Mouse (Mus musculus): ENCODE results near the gene Kif26b. TPM values are rescaled to one million over a fixed set of nuclear protein-coding genes. Genes with fewer than 3 reads are reported as not detected.

Gene Kif26b
- polyA plus RNA-seq, 1 experiment: 0.16 TPM

- 90% methylated on average over 4 of the region's 4 CpGs for WGBS
- TF ChIP-seq POLR2A (IDR thresholded peaks at IDR 0.05; ENCODE audit: control insufficient read depth, extremely low read depth, insufficient read depth, low read length, poor library complexity): no peak
- TF ChIP-seq CTCF (IDR thresholded peaks at IDR 0.05; ENCODE audit: borderline replicate concordance, control insufficient read depth, extremely low read depth, insufficient read depth, low read length, poor library complexity): no peak
- no peaks in the 10 kb centered on the region for H3K4me1 ChIP-seq (replicated peaks; ENCODE audit: control insufficient read depth, insufficient read depth, low read length)
These were observed 240.1 kb downstream of the Kif26b start for GRCm38 (mm10) chr1:178768976-178769375.

GRCm38 (mm10) chr1:178769988-178770387 is 241.1 kb downstream of the Kif26b start:
- TF ChIP-seq POLR2A (IDR thresholded peaks at IDR 0.05; ENCODE audit: control insufficient read depth, extremely low read depth, insufficient read depth, low read length, poor library complexity) (no peak), CTCF (IDR thresholded peaks at IDR 0.05; ENCODE audit: borderline replicate concordance, control insufficient read depth, extremely low read depth, insufficient read depth, low read length, poor library complexity) (no peak)
- Histone ChIP-seq H3K27me3 (ENCODE audit: control insufficient read depth, insufficient read depth, low read length) (no peaks in the 10 kb centered on the region), H3K4me3 (ENCODE audit: control insufficient read depth, insufficient read depth, low read length) (no peak overlapping the region), H3K27ac (ENCODE audit: control insufficient read depth, insufficient read depth, low read length) (no peak overlapping the region), H3K36me3 (ENCODE audit: control insufficient read depth, insufficient read depth, low read length) (no peaks in the 10 kb centered on the region), H3K4me1 (replicated peaks; ENCODE audit: control insufficient read depth, insufficient read depth, low read length) (no peaks in the 10 kb centered on the region)
- DNase-seq: no peak
- 79% methylated on average over 6 of the region's 6 CpGs for WGBS

More at GRCm38 (mm10) chr1:178768976-178769375, 240.1 kb downstream of the Kif26b start:
- no peak overlapping the region for H3K4me3 ChIP-seq (ENCODE audit: control insufficient read depth, insufficient read depth, low read length)
- no peak overlapping the region for H3K27ac ChIP-seq (ENCODE audit: control insufficient read depth, insufficient read depth, low read length)
- H3K36me3 ChIP-seq (ENCODE audit: control insufficient read depth, insufficient read depth, low read length): no peaks in the 10 kb centered on the region
- H3K27me3 ChIP-seq (ENCODE audit: control insufficient read depth, insufficient read depth, low read length): no peaks in the 10 kb centered on the region
- DNase-seq: no peak

DNA sequence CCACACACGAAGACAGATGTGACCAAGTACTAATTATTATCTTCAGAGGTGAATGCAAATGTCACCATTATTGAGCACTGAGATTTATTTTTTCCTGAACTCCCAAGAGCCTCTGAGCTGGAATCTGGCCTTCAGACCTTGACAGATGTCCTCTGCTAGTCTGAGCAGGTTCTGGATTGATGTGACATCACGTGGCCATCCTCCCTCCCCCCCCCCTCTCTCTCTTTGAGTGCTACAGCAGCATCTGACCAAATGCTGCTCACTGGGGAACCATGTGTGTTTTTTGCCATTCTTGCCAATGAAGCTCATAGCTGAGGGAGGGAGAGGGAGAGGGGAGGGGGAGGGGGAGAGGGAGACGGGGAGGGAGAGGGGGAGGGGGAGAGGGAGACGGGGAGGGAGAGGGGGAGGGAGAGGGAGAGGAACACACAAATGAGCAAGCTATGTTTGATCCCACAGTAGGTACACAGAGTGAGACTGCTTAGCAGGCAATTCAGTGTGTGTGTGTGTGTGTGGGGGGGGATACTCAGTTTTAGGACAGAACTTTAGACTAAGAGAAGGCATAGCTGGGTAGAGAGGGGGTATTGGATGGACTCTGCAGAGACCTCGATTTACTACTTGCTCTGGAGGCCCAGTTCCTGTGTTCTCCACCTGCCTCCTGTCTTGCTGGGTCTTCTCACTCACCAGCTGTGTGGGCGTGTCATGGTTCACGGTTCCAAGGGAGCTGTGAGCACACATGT is 241.9 kb downstream of the Kif26b start:
- no peaks in the 10 kb centered on the region for H3K36me3 ChIP-seq (ENCODE audit: control insufficient read depth, insufficient read depth, low read length)
- WGBS: 68% methylated on average over 6 of the region's 7 CpGs
- H3K27me3 ChIP-seq (ENCODE audit: control insufficient read depth, insufficient read depth, low read length): no peaks in the 10 kb centered on the region
- H3K4me1 ChIP-seq (replicated peaks; ENCODE audit: control insufficient read depth, insufficient read depth, low read length): no peaks in the 10 kb centered on the region
- TF ChIP-seq CTCF (IDR thresholded peaks at IDR 0.05; ENCODE audit: borderline replicate concordance, control insufficient read depth, extremely low read depth, insufficient read depth, low read length, poor library complexity): no peak
- no peak overlapping the region for H3K4me3 ChIP-seq (ENCODE audit: control insufficient read depth, insufficient read depth, low read length)
- H3K27ac ChIP-seq (ENCODE audit: control insufficient read depth, insufficient read depth, low read length): no peak overlapping the region
- no peak for DNase-seq

DNA sequence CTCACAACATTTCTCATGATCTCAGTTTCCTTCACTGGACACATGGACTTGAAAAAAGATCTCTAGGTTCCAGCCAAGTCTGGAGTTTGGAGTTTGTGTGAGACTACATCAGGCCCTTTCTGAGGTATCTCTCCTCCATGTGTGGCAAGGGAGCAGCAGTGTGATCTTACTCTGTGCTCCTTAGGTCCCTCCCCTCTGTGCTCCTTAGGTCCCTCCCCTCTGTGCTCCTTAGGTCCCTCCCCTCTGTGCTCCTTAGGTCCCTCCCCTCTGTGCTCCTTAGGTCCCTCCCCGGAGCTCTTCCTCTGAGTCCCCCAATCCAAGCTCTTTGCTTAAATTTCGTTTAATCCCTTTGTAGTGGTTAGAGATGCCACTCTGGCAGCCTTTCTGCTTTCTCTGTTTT is 250.8 kb downstream of the Kif26b start:
- TF ChIP-seq POLR2A (IDR thresholded peaks at IDR 0.05; ENCODE audit: control insufficient read depth, extremely low read depth, insufficient read depth, low read length, poor library complexity) (no peak), CTCF (IDR thresholded peaks at IDR 0.05; ENCODE audit: borderline replicate concordance, control insufficient read depth, extremely low read depth, insufficient read depth, low read length, poor library complexity) (no peak)
- no peaks in the 10 kb centered on the region for H3K27me3 ChIP-seq (ENCODE audit: control insufficient read depth, insufficient read depth, low read length)
- H3K36me3 ChIP-seq (ENCODE audit: control insufficient read depth, insufficient read depth, low read length): no peaks in the 10 kb centered on the region
- DNase-seq: no peak
- H3K4me3 ChIP-seq (ENCODE audit: control insufficient read depth, insufficient read depth, low read length): no peak overlapping the region
- 24% methylated on average over 2 of the region's 2 CpGs for WGBS
- no peak overlapping the region for H3K27ac ChIP-seq (ENCODE audit: control insufficient read depth, insufficient read depth, low read length)
- H3K4me1 ChIP-seq (replicated peaks; ENCODE audit: control insufficient read depth, insufficient read depth, low read length): no peaks in the 10 kb centered on the region

DNA sequence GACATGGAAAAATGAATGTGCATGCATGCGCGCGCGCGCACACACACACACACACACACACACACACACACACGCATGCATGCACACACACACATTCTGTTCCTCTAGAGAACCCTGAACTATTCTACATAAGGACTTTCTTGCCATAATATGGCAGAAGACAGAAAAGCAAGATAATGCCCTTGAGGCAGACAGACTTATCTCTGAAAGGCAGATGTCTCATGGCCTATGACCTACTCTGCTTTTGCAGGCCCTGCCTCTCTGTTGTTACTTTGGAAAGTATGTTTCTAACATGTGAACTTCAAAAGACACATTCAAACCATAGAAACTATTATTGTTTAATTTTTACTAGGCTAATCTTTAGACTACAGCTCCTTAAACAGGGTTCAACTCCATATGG is 255.1 kb downstream of the Kif26b start:
- TF ChIP-seq CTCF (IDR thresholded peaks at IDR 0.05; ENCODE audit: borderline replicate concordance, control insufficient read depth, extremely low read depth, insufficient read depth, low read length, poor library complexity): no peak
- no peak for TF ChIP-seq POLR2A (IDR thresholded peaks at IDR 0.05; ENCODE audit: control insufficient read depth, extremely low read depth, insufficient read depth, low read length, poor library complexity)
- DNase-seq: no peak
- H3K27ac ChIP-seq (ENCODE audit: control insufficient read depth, insufficient read depth, low read length): no peak overlapping the region
- no peaks in the 10 kb centered on the region for H3K4me1 ChIP-seq (replicated peaks; ENCODE audit: control insufficient read depth, insufficient read depth, low read length)
- no peaks in the 10 kb centered on the region for H3K36me3 ChIP-seq (ENCODE audit: control insufficient read depth, insufficient read depth, low read length)
- H3K27me3 ChIP-seq (ENCODE audit: control insufficient read depth, insufficient read depth, low read length): no peaks in the 10 kb centered on the region
- H3K4me3 ChIP-seq (ENCODE audit: control insufficient read depth, insufficient read depth, low read length): no peak overlapping the region
- WGBS: 100% methylated on average over 6 of the region's 6 CpGs

- Histone ChIP-seq H3K4me3 (ENCODE audit: control insufficient read depth, insufficient read depth, low read length) (no peak overlapping the region), H3K27me3 (ENCODE audit: control insufficient read depth, insufficient read depth, low read length) (no peaks in the 10 kb centered on the region), H3K4me1 (replicated peaks; ENCODE audit: control insufficient read depth, insufficient read depth, low read length) (no peaks in the 10 kb centered on the region), H3K27ac (ENCODE audit: control insufficient read depth, insufficient read depth, low read length) (no peak overlapping the region), H3K36me3 (ENCODE audit: control insufficient read depth, insufficient read depth, low read length) (no peaks in the 10 kb centered on the region)
- no peak for TF ChIP-seq CTCF (IDR thresholded peaks at IDR 0.05; ENCODE audit: borderline replicate concordance, control insufficient read depth, extremely low read depth, insufficient read depth, low read length, poor library complexity)
- WGBS: 84% methylated on average over 1 of the region's 1 CpGs
- DNase-seq: no peak
These were observed 262.3 kb downstream of the Kif26b start for GRCm38 (mm10) chr1:178791266-178791665.

- peak; percentile 43 for DNase-seq
- no peaks in the 10 kb centered on the region for H3K27me3 ChIP-seq (ENCODE audit: control insufficient read depth, insufficient read depth, low read length)
- H3K4me1 ChIP-seq (replicated peaks; ENCODE audit: control insufficient read depth, insufficient read depth, low read length): no peaks in the 10 kb centered on the region
- TF ChIP-seq CTCF (IDR thresholded peaks at IDR 0.05; ENCODE audit: borderline replicate concordance, control insufficient read depth, extremely low read depth, insufficient read depth, low read length, poor library complexity) (no peak), POLR2A (IDR thresholded peaks at IDR 0.05; ENCODE audit: control insufficient read depth, extremely low read depth, insufficient read depth, low read length, poor library complexity) (no peak)
- no peaks in the 10 kb centered on the region for H3K36me3 ChIP-seq (ENCODE audit: control insufficient read depth, insufficient read depth, low read length)
- H3K27ac ChIP-seq (ENCODE audit: control insufficient read depth, insufficient read depth, low read length): no peak overlapping the region
- no peak overlapping the region for H3K4me3 ChIP-seq (ENCODE audit: control insufficient read depth, insufficient read depth, low read length)
- 93% methylated on average over 5 of the region's 5 CpGs for WGBS
These were observed 263.8 kb downstream of the Kif26b start for GRCm38 (mm10) chr1:178792726-178793125.
